Mouse (Mus musculus): ENCODE measurements around the gene Ylpm1.

DNA sequence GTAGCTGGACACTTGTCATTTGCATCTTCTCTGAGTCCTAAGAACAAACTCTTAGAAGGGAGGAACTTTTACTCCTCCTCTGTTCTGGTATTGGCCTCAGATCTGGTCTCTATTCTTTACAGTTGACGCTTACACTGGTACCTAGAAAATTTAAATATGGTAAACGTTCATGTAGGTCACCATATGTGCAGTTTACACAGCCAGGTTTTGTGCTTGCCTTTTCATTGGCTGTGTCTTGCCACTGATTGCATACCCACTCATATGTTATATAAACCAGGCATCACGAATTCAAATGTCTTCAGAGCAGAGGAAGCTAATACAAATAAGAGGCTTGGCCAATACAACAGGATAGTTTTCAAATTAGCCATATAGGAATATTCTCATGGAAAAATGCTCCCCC, 81.0 kb downstream of the Ylpm1 start:
- TF ChIP-seq CTCF (IDR thresholded peaks at IDR 0.05; ENCODE audit: extremely low read depth, insufficient read depth, insufficient read length, insufficient replicate concordance), result no peak
- no peak for TF ChIP-seq POLR2A (IDR thresholded peaks at IDR 0.05; ENCODE audit: low read depth, low read length)

Data from spleen, adult 2 months (tissue).